Mouse (Mus musculus) liver, adult (tissue): ENCODE measurements around the gene Coro2a.

ENCODE experiments used
- GATA4 ChIP-seq: IDR thresholded peaks from 2 replicates; pipeline ENCODE4 v1.6.1; 2014; ENCODE audit warnings: mild to moderate bottlenecking, low read length; ENCODE audit not compliant: insufficient replicate concordance

Coro2a gene

GRCm38 (mm10) chr4:46564247-46564646 lies 37.8 kb downstream of the Coro2a start:
- TF ChIP-seq GATA4, result no peak

- TF ChIP-seq GATA4, result no peak
Measured at GRCm38 (mm10) chr4:46563847-46564246, 38.2 kb downstream of the Coro2a start.

- no peak for TF ChIP-seq GATA4
Measured at GRCm38 (mm10) chr4:46562841-46563240, 39.2 kb downstream of the Coro2a start.

GRCm38 (mm10) chr4:46562037-46562436 lies 40.0 kb downstream of the Coro2a start:
- no peak for TF ChIP-seq GATA4

GRCm38 (mm10) chr4:46560069-46560705 lies 41.8 kb downstream of the Coro2a start:
- no peak for TF ChIP-seq GATA4

- TF ChIP-seq GATA4, result no peak
Measured at GRCm38 (mm10) chr4:46558672-46559667, 43.0 kb downstream of the Coro2a start.

GRCm38 (mm10) chr4:46556933-46557332 lies 45.1 kb downstream of the Coro2a start:
- TF ChIP-seq GATA4, result no peak

- no peak for TF ChIP-seq GATA4
Measured at GRCm38 (mm10) chr4:46555762-46556161, 46.2 kb downstream of the Coro2a start.

- TF ChIP-seq GATA4, result no peak
Measured at GRCm38 (mm10) chr4:46554295-46555069, 47.5 kb downstream of the Coro2a start.

- TF ChIP-seq GATA4, result peak; percentile 62; the same call in 1 of the 2 replicates
Measured at GRCm38 (mm10) chr4:46553864-46554263, 48.1 kb downstream of the Coro2a start.

GRCm38 (mm10) chr4:46550406-46550805 lies 51.6 kb downstream of the Coro2a start:
- no peak for TF ChIP-seq GATA4

GRCm38 (mm10) chr4:46549979-46550378 lies 52.0 kb downstream of the Coro2a start:
- TF ChIP-seq GATA4, result no peak

GRCm38 (mm10) chr4:46546709-46547108 lies 55.3 kb downstream of the Coro2a start:
- no peak for TF ChIP-seq GATA4

- TF ChIP-seq GATA4, result no peak
Measured at GRCm38 (mm10) chr4:46545498-46545897, 56.5 kb downstream of the Coro2a start.

- no peak for TF ChIP-seq GATA4
Measured at GRCm38 (mm10) chr4:46544313-46544712, 57.7 kb downstream of the Coro2a start.
